Comparison of ENCODE assay signal across 19 mouse cellular contexts in genomic region chr1:105785146-105785545, GRCm38 (mm10). TPM values are rescaled to one million over a fixed set of nuclear protein-coding genes. Genes with fewer than 3 reads are reported as not detected.
DNase-seq lines count a peak whose midpoint lies in the region; ATAC-seq lines count a peak whose summit lies in the region.
"Had no signal": no experiment of that assay in that cellular context is flagged by ENCODE, and none has a peak within 500 bp of the region (broad histone marks: within the 10 kb centered on the region; RNA-seq: fewer than 3 reads in every experiment).

No protein-coding gene starts in this region.

- peak overlapping the region; percentile 46; the same call in 1 of the 2 replicates for H3K27ac ChIP-seq in kidney, embryonic 16.5 days (ENCODE audit: low read length)
- H3K27ac ChIP-seq in lung, embryonic 15.5 days = peak overlapping the region; percentile 65
- peak overlapping the region; percentile 63; the same call in 1 of the 2 replicates for H3K27ac ChIP-seq in stomach, embryonic 15.5 days
- H3K27ac ChIP-seq in forebrain, embryonic 16.5 days (ENCODE audit: low read length) = no peak overlapping the region

- H3K4me2 ChIP-seq in kidney, embryonic 16.5 days (replicated peaks; ENCODE audit: low read depth, low read length) = no peak overlapping the region
- H3K4me2 ChIP-seq in lung, embryonic 15.5 days = peak overlapping the region; percentile 18; the same call in 1 of the 2 replicates
- 0 out of 2 replicates have a peak overlapping the region, but pooled peaks have one; percentile 13 for H3K4me2 ChIP-seq in stomach, embryonic 15.5 days
- no peak overlapping the region for H3K4me2 ChIP-seq in forebrain, embryonic 16.5 days (ENCODE audit: low read length)

- DNase-seq in lung, adult 18-20 months = peak; percentile 35 to 43
- DNase-seq in lung, postnatal 14 days = no peak
- DNase-seq in cerebellum, postnatal 36 days = no peak
- DNase-seq in embryo, embryonic 9.5 days (ENCODE audit: extremely low spot score) = no peak
- DNase-seq: adrenal gland, postnatal 10 days; cerebellum, adult 9-11 months; embryo, embryonic 11 days; gastrocnemius, adult 2 months; heart, postnatal 4 days; layer of hippocampus, adult 9-11 months; right cerebral cortex, postnatal 14 days; thymus, postnatal 14 days had no signal

- no peaks in the 10 kb centered on the region for H3K36me3 ChIP-seq in kidney, embryonic 16.5 days (ENCODE audit: insufficient read depth, low read length)
- no peaks in the 10 kb centered on the region for H3K36me3 ChIP-seq in lung, embryonic 15.5 days
- no peaks in the 10 kb centered on the region for H3K36me3 ChIP-seq in stomach, embryonic 15.5 days
- no peaks in the 10 kb centered on the region for H3K36me3 ChIP-seq in forebrain, embryonic 16.5 days (ENCODE audit: control insufficient read depth, insufficient read depth)

- peaks cover 18% of the 10 kb centered on the region for H3K27me3 ChIP-seq in kidney, embryonic 16.5 days (ENCODE audit: insufficient read depth, low read length)
- H3K27me3 ChIP-seq in lung, embryonic 15.5 days = peaks cover 13% of the 10 kb centered on the region
- H3K27me3 ChIP-seq in stomach, embryonic 15.5 days (replicated peaks) = 0 out of 2 replicates have a peak, but pooled peaks cover 2% of the 10 kb centered on the region
- peaks cover 9% of the 10 kb centered on the region for H3K27me3 ChIP-seq in forebrain, embryonic 16.5 days (replicated peaks; ENCODE audit: control insufficient read depth, insufficient read depth, low read length)

- 57% methylated on average over 4 of the region's 4 CpGs for WGBS in kidney, embryonic 16.5 days
- WGBS in lung, embryonic 15.5 days = 39% methylated on average over 4 of the region's 4 CpGs
- WGBS in stomach, embryonic 15.5 days = 59% methylated on average over 4 of the region's 4 CpGs
- WGBS in forebrain, embryonic 16.5 days = 92% methylated on average over 4 of the region's 4 CpGs

- no peak for ATAC-seq in kidney, embryonic 16.5 days (ENCODE audit: low FRiP score, low TSS enrichment)
- ATAC-seq in lung, embryonic 15.5 days (ENCODE audit: borderline replicate concordance, extremely low read depth, low FRiP score, low TSS enrichment) = no peak
- ATAC-seq in stomach, embryonic 15.5 days (ENCODE audit: insufficient read depth, low FRiP score, low read depth) = no peak
- no peak for ATAC-seq in forebrain, embryonic 16.5 days
- ATAC-seq: CD4-positive, CD25-positive, alpha-beta regulatory T cell, adult 4 months; forebrain, embryonic 14.5 days; midbrain, embryonic 16.5 days had no signal

- no peak overlapping the region for H3K4me3 ChIP-seq in kidney, embryonic 16.5 days (ENCODE audit: low read length)
- H3K4me3 ChIP-seq in lung, embryonic 15.5 days = no peak overlapping the region
- no peak overlapping the region for H3K4me3 ChIP-seq in stomach, embryonic 15.5 days (replicated peaks)
- no peak overlapping the region for H3K4me3 ChIP-seq in forebrain, embryonic 16.5 days (replicated peaks; ENCODE audit: low read length)
- H3K4me3 ChIP-seq: gastrocnemius, adult 2 months had no signal

- peaks cover 13% of the 10 kb centered on the region for H3K4me1 ChIP-seq in kidney, embryonic 16.5 days (ENCODE audit: insufficient read depth, low read length)
- H3K4me1 ChIP-seq in lung, embryonic 15.5 days = peaks cover 40% of the 10 kb centered on the region
- H3K4me1 ChIP-seq in stomach, embryonic 15.5 days = 0 out of 2 replicates have a peak, but pooled peaks cover 5% of the 10 kb centered on the region
- H3K4me1 ChIP-seq in forebrain, embryonic 16.5 days (replicated peaks; ENCODE audit: control insufficient read depth, insufficient read depth, low read length) = peaks cover 5% of the 10 kb centered on the region

- no peak overlapping the region for H3K9ac ChIP-seq in kidney, embryonic 16.5 days (replicated peaks; ENCODE audit: low read length)
- no peak overlapping the region for H3K9ac ChIP-seq in lung, embryonic 15.5 days
- H3K9ac ChIP-seq in stomach, embryonic 15.5 days = no peak overlapping the region
- no peak overlapping the region for H3K9ac ChIP-seq in forebrain, embryonic 16.5 days (replicated peaks; ENCODE audit: low read depth, low read length)

- H3K9me3 ChIP-seq in kidney, embryonic 16.5 days (ENCODE audit: low read length) = no peaks in the 10 kb centered on the region
- no peaks in the 10 kb centered on the region for H3K9me3 ChIP-seq in lung, embryonic 15.5 days
- H3K9me3 ChIP-seq in stomach, embryonic 15.5 days = no peaks in the 10 kb centered on the region
- no peaks in the 10 kb centered on the region for H3K9me3 ChIP-seq in forebrain, embryonic 16.5 days (ENCODE audit: control insufficient read depth, low read length)

RNA-seq across cellular contexts. Expression of gene Tnfrsf11a, which starts 4.6 kb away (rescaled TPM):
- polyA plus RNA-seq in kidney, embryonic 16.5 days (2015; fragmentation: Nextera tagmentation; extraction: Ambion mirVana) = 1.3 and 1.4 TPM in 2 replicates
- 2.4 and 2.8 TPM in 2 replicates for polyA plus RNA-seq in lung, embryonic 15.5 days (2015; fragmentation: Nextera tagmentation; extraction: Ambion mirVana)
- 4.1 TPM in 2 replicates for polyA plus RNA-seq in stomach, embryonic 15.5 days (2015; fragmentation: Nextera tagmentation; extraction: Ambion mirVana)
- polyA plus RNA-seq in forebrain, embryonic 16.5 days (2015; fragmentation: Nextera tagmentation; extraction: Ambion mirVana) = 0.18 and 0.19 TPM in 2 replicates

Comparison
In these comparisons a context has a peak if more than half of its experiments do, and no peak if none do; other contexts are left out.
1. DNase-seq: peak in lung, adult 18-20 months (2 of 2); none in lung, postnatal 14 days (single experiment), cerebellum, postnatal 36 days (0 of 2) and embryo, embryonic 9.5 days (single experiment).
2. H3K4me2 ChIP-seq: peak in lung, embryonic 15.5 days (single experiment) and stomach, embryonic 15.5 days (single experiment); none in kidney, embryonic 16.5 days (single experiment) and forebrain, embryonic 16.5 days (single experiment).